Mouse (Mus musculus) heart, postnatal 14 days (tissue): ENCODE results near the gene Olfr486. TPM values are rescaled to one million over a fixed set of nuclear protein-coding genes. Genes with fewer than 3 reads are reported as not detected.
"Not testable (repeated sequence)": the region's sequence is repeated elsewhere in the genome, so short reads cannot be mapped to it uniquely, and the experiment has no call there.

Experiments
- DNase-seq, 2 experiments: peaks; one replicate each; pipeline ENCODE4 v3.0.0; 2021 to 2022
- intact Hi-C: fragments of 180-260 bp; cut with DNase I; formaldehyde crosslinking; loops from one replicate; pipeline ENCODE4 v1.15.1; 2025
- long read RNA-seq, 2 experiments: library from polyadenylated mRNA; stranded (forward); transcript quantifications; one replicate each; pipeline ENCODE4 v2.0.0; 2021
- total RNA-seq, 2 experiments: library from RNA; stranded (reverse); gene quantifications; 2 replicates each; pipeline ENCODE4 v1.2.3; 2021

Olfr486 gene
- total RNA-seq: not detected
- long read RNA-seq, experiment 1: 0 reads
- long read RNA-seq, experiment 2: 0 reads

DNA sequence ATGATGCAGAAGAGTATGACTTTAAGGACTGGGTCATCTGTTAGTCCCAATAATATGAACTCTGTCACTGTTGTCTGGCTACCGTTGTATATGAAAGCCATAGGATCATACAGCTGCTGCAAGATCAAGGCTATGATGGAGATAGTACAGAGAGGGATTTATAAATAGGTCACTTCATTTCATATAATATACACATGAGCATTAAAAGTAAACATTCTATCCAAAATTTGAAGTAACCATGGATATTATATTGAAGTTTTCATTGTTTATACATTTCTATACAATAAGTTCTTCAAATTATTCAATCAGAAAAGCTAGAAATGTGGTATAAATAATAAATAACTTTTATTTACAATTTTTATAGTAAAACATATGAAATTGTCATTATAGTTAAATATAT, at the start of gene Olfr486:
Olfr486 (minus strand) TSS at position 101 of the 400 bp plus-strand sequence.
- intact Hi-C loops: not testable (repeated sequence)

DNA sequence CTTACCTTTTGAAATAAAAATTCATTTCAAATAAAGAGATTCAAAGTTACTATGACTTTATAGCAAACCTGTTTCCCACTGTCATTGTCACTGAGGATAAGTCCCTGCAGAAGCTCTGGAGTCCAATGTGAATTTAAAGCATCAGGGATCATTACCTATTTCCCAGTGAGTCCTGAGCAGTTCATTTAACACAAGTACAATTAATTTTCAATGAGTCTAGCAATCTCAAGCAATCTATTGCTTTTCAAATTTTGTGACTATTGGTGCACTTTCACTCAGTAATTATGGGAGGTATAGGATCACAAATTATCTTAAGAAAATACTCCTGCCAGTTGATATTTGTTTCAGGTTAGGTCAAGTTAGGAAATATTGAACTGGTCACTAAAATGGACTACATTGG, 42.0 kb upstream of the Olfr486 start, which contains the start of gene Olfr487:
Olfr487 (minus strand) TSS at position 101 of the 400 bp plus-strand sequence.
- DNase-seq, intact Hi-C loops: not testable (repeated sequence)

More for the DNA sequence above, at the start of gene Olfr486:
- DNase-seq: not testable (repeated sequence)

DNA sequence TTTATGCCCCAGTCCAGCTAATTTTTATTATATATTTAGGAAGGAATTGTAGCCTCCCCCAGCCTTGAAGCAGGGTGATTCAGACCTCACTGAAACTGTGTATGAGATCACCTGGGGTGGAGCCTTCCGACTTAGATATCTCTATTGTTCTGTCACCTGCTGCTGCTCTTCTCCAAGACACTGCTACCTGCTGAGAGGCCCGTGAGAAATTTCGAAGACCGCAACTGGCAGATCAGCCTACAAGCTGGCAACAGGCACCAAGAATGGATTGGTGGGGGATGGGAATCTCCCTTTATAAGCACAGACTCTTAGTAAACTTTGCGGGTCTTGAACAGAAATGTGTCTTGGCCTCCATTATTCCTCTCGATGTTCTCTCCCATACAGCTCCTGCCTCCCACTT, 24.4 kb upstream of the Olfr486 start:
- intact Hi-C loops: no loop called here

DNA sequence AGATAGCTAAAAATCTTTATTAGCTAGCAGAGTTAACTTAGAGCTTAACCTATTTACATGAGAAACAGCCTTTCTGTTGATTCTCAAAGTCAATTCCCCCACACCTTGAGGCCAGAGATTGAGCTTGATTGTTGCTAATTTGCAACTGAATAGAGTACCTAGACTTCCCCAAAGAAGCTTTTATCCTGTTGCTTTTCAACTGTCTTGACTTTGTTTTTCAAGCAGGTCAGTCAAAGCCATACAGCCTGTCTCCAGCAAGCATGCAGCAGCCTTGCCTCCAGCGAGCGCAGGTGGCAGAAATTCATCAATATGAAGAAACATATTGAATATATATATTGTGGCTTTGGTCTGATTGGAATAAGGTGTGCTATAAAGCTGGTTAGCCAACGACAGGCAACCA, 23.8 kb upstream of the Olfr486 start:
- intact Hi-C loops, DNase-seq: not testable (repeated sequence)

More for the DNA sequence above, 24.4 kb upstream of the Olfr486 start:
- no peak for DNase-seq

DNA sequence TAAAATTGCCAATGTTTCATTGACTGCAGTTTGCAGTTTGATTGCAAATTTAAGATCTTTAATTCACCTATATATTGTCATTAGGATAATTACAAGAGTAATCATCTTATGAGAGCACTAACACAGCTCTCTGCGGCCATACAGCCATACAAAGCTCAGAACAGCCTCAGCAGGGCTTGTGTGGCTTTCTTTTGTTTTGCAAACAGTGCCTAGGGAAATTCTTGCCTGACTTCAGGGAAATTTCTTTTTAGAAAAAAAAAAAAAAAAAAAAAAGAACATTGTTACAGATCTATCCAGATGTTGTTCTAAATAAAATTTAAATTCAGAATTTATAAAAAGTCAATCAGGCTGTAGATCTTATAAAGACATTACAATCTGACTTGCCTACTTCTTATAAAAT, 20.2 kb upstream of the Olfr486 start:
- DNase-seq, intact Hi-C loops: not testable (repeated sequence)

DNA sequence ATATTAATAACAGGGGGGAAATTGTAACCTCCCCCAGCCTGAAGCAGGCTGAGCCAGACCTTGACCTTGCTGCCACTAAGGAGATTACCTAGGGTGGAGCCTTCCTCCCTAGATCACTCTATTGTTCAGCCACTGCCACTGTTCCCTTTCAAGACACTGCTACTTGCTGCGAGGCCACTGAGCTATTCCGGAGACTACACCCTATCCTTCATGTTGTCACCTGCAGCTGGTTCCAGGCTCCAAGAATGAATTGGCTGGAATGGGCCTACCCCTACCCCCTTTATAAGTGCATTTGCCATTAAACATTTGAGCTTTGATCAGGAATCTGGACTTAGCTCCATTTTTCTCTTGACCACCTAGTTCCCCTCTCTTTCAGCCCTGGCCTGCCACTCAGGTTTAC, 18.7 kb upstream of the Olfr486 start:
- DNase-seq, intact Hi-C loops: not testable (repeated sequence)

DNA sequence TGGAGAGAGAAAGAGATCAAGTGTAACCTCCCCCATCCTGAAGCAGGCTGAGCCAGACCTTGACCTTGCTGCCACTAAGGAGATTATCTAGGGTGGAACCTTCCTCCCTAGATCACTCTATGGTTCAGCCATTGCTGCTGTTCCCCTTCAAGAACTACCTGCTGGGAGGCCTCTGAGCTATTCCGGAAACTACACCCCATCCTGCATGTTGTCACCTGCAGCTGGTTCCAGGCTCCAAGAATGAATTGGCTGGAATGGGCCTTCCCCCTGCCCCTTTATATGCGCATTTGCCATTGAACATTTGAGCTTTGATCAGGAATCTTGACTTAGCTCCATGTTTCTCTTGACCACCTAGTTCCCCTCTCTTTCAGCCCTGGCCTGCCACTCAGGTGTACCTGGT, 12.7 kb upstream of the Olfr486 start:
- DNase-seq, intact Hi-C loops: not testable (repeated sequence)

DNA sequence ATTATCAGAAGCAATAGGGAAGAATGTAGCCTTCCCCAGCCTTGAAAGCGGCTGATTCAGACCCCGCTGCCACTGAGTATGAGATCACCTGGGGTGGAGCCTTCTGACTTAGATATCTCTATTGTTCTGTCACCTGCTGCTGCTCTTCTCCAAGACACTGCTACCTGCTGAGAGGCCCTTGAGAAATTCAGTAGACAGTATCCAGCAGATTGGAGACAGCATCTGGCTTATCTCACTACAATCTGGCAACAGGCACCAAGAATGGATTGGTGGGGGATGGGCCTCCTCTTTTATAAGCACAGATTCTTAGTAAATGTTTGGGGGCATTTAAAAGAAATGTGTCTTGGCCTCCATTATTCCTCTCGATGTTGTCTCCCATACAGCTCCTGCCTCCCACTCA, 11.9 kb upstream of the Olfr486 start:
- DNase-seq, intact Hi-C loops: not testable (repeated sequence)

DNA sequence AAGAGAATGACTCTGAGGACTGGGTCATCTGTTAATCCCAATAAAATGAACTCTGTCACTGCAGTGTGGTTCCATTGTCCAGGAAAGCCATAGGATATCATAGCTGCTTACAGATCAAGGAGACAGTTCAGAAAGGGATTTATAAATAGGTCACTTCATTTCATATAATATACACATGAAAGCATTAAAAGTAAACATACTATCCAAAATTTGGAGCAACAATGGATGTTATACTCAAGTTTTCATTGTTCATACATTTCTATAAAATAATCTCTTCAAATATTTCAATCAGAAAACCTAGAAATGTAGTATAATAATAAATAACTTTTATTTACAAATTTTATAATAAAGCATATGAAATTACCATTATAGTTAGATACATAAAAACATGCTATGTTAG, 12.8 kb downstream of the Olfr486 start, which contains the start of gene Olfr485:
Olfr485 (minus strand) TSS at position 101 of the 400 bp plus-strand sequence.
- intact Hi-C loops: no loop called here
- DNase-seq: no peak

DNA sequence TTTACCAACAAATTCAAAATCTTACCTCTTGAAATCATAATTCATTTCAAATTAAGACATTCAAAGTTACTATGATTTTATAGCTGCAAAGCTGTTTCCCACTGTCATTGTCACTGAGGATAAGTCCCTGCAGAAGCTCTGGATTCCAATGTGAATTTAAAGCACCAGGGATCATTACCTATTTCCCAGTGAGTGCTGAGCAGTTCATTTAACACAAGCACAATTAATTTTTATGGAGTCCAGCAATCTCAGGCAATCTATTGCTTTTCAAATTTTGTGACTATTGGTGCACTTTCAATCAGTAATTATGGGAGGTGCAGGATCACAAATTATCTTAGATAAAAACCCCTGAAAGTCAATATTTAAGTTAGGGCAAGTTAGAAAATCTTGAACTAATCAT, 45.2 kb downstream of the Olfr486 start, which contains the start of gene Olfr484:
Olfr484 (minus strand) TSS at position 101 of the 400 bp plus-strand sequence.
- no peak for DNase-seq
- intact Hi-C loops: no loop called here

Other genes with a start within 250 kb of the Olfr486 start
- gene Olfr473, start 242.3 kb downstream of the Olfr486 start, total RNA-seq: not detected
- gene Olfr474, start 218.1 kb downstream of the Olfr486 start, total RNA-seq: not detected
- gene Olfr476, start 207.9 kb downstream of the Olfr486 start, total RNA-seq: not detected
- not detected for gene Olfr477, start 186.0 kb downstream of the Olfr486 start, total RNA-seq
- gene Olfr478, start 138.8 kb downstream of the Olfr486 start, total RNA-seq: not detected
- not detected for gene Olfr479, start 122.0 kb downstream of the Olfr486 start, total RNA-seq
- not detected for gene Olfr480, start 105.4 kb downstream of the Olfr486 start, total RNA-seq
- not detected for gene Olfr481, start 92.9 kb downstream of the Olfr486 start, total RNA-seq
- gene Olfr482, start 75.2 kb downstream of the Olfr486 start, total RNA-seq: under 1 TPM; 0.59 to 0.81 TPM
- not detected for gene Olfr483, start 71.9 kb downstream of the Olfr486 start, total RNA-seq
- not detected for gene Olfr484, start 45.3 kb downstream of the Olfr486 start, total RNA-seq
- not detected for gene Olfr485, start 12.9 kb downstream of the Olfr486 start, total RNA-seq
- not detected for gene Olfr487, start 41.9 kb upstream of the Olfr486 start, total RNA-seq
- gene Olfr488, start 85.6 kb upstream of the Olfr486 start, total RNA-seq: not detected
- gene Olfr490, start 116.2 kb upstream of the Olfr486 start, total RNA-seq: not detected
- not detected for gene Olfr491, start 140.7 kb upstream of the Olfr486 start, total RNA-seq
- not detected for gene Olfr492, start 150.9 kb upstream of the Olfr486 start, total RNA-seq
- gene Olfr493, start 174.2 kb upstream of the Olfr486 start, total RNA-seq: not detected
- not detected for gene Olfr494, start 192.6 kb upstream of the Olfr486 start, total RNA-seq
- gene Olfr495, start 220.4 kb upstream of the Olfr486 start, total RNA-seq: not detected
- gene Olfr497, start 247.7 kb upstream of the Olfr486 start, total RNA-seq: not detected